Mouse (Mus musculus) thymus, postnatal 14 days (tissue): ENCODE measurements at regions not wholly inside any gene's neighbourhood (a gene's known extent, or its start where the extent isn't known, plus 50 kb on each side); places are given as distances from the start of the nearest gene placed in this dataset.

ENCODE experiments used
- DNase-seq: peaks from one replicate; pipeline ENCODE4 v3.0.0; 2021

- DNase-seq: no peak
Observed at GRCm38 (mm10) chr3:103408724-103409123, 129.6 kb downstream of the Trim33 start.

- no peak for DNase-seq
Observed at GRCm38 (mm10) chr3:103412247-103412646, 133.2 kb downstream of the Trim33 start.

- no peak for DNase-seq
Observed at GRCm38 (mm10) chr3:103415051-103415695, 136.1 kb downstream of the Trim33 start.

GRCm38 (mm10) chr3:103416296-103416695, 137.2 kb downstream of the Trim33 start:
- no peak for DNase-seq

GRCm38 (mm10) chr3:103417781-103418180, 138.7 kb downstream of the Trim33 start:
- DNase-seq: no peak

- DNase-seq: peak; percentile 40
Observed at GRCm38 (mm10) chr3:103419761-103420620, 140.9 kb downstream of the Trim33 start.

GRCm38 (mm10) chr3:103420621-103421274, 141.7 kb downstream of the Trim33 start:
- DNase-seq: no peak

- DNase-seq: no peak
Observed at GRCm38 (mm10) chr3:103421275-103421621, 142.2 kb downstream of the Trim33 start.

- DNase-seq: no peak
Observed at GRCm38 (mm10) chr3:103422806-103423205, 143.7 kb downstream of the Trim33 start.

- DNase-seq: no peak
Observed at GRCm38 (mm10) chr3:103423290-103423689, 144.2 kb downstream of the Trim33 start.

- no peak for DNase-seq
Observed at GRCm38 (mm10) chr3:103425812-103426430, 146.8 kb downstream of the Trim33 start.

- DNase-seq: peak; percentile 55
Observed at GRCm38 (mm10) chr3:103429227-103429788, 145.7 kb upstream of the Syt6 start.

GRCm38 (mm10) chr3:103430131-103430530, 144.9 kb upstream of the Syt6 start:
- DNase-seq: no peak

GRCm38 (mm10) chr3:103432254-103432653, 142.8 kb upstream of the Syt6 start:
- DNase-seq: peak; percentile 35

GRCm38 (mm10) chr3:103436902-103437603, 138.0 kb upstream of the Syt6 start:
- no peak for DNase-seq

GRCm38 (mm10) chr3:103438791-103439354, 136.2 kb upstream of the Syt6 start:
- DNase-seq: peak; percentile 84

- no peak for DNase-seq
Observed at GRCm38 (mm10) chr3:103443247-103443646, 131.8 kb upstream of the Syt6 start.

- no peak for DNase-seq
Observed at GRCm38 (mm10) chr3:103445852-103446251, 129.2 kb upstream of the Syt6 start.

GRCm38 (mm10) chr3:103449851-103450250, 125.2 kb upstream of the Syt6 start:
- no peak for DNase-seq

- no peak for DNase-seq
Observed at GRCm38 (mm10) chr3:103451971-103452370, 123.1 kb upstream of the Syt6 start.

GRCm38 (mm10) chr3:103463760-103464159, 111.3 kb upstream of the Syt6 start:
- no peak for DNase-seq

- no peak for DNase-seq
Observed at GRCm38 (mm10) chr3:103464181-103464580, 110.8 kb upstream of the Syt6 start.
